ENCODE assay signal across 15 mouse cellular contexts in the genomic region with DNA sequence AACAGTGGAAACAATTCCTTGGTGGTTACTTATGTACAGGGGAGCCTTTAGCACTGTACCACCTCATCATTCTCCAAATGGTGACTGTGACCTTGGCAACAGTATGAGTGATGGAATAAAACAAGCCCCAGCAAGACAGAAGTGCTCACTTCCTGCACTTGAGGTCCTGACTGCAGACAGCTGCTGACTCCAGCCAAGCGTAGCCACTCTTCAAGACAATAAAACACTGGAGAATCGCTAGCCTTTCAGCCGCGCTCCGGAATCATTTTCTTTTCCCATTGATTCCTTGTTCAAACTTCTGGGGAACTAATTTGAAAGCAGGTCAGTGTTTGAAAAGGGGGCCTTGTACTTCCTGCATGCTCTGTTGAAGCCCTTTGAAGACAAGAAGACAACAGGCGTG.
A peak's percentile ranks its signal among the peaks of the same experiment; 100 is the strongest.
DNase-seq lines count a peak whose midpoint lies in the region; ATAC-seq and TF ChIP-seq lines count a peak whose summit lies in the region.
"Had no signal": no experiment of that assay in that cellular context is flagged by ENCODE, and none has a peak within 500 bp of the region (broad histone marks: within the 10 kb centered on the region; RNA-seq: fewer than 3 reads in every experiment).

No protein-coding gene starts in this region.

- H3K27me3 ChIP-seq in CH12.LX (replicated peaks) = no peaks in the 10 kb centered on the region
- H3K27me3 ChIP-seq in hindbrain, embryonic 16.5 days (replicated peaks; ENCODE audit: control insufficient read depth, insufficient read depth, low read length) = no peaks in the 10 kb centered on the region
- H3K27me3 ChIP-seq: limb, embryonic 15.5 days had no signal

- no peaks in the 10 kb centered on the region for H3K36me3 ChIP-seq in CH12.LX (replicated peaks in 1 of 2; ENCODE audit: control insufficient read depth in 1 of 2, insufficient read depth in 1 of 2, low read length in 1 of 2)
- H3K36me3 ChIP-seq in hindbrain, embryonic 16.5 days (ENCODE audit: control insufficient read depth, insufficient read depth, low read length) = no peaks in the 10 kb centered on the region
- H3K36me3 ChIP-seq: limb, embryonic 15.5 days had no signal

- no peak for TF ChIP-seq CTCF in CH12.LX (conservative IDR thresholded peaks at IDR 0.05 in 1 of 2, IDR thresholded peaks at IDR 0.05 in 1 of 2; ENCODE audit: low read depth in 2 of 2, low read length in 2 of 2)

- peak; percentile 48 for DNase-seq in heart, adult 11 months
- DNase-seq in heart, postnatal 14 days = no peak
- DNase-seq in kidney, postnatal 10 days = peak; percentile 11
- no peak for DNase-seq in kidney, postnatal 14 days
- DNase-seq in CH12.LX (ENCODE audit: extremely low read depth) = peak; percentile 61
- DNase-seq in ovary, postnatal 14 days (ENCODE audit: low spot score) = no peak
- DNase-seq: adrenal gland, postnatal 36 days; cerebellum, adult 9-10 months; gastrocnemius, postnatal 14 days; lung, postnatal 10 days; right cerebral cortex, postnatal 14 days; thymus, postnatal 14 days had no signal

- no peak overlapping the region for H3K9ac ChIP-seq in CH12.LX (ENCODE audit: insufficient read depth, low read depth)
- no peak overlapping the region for H3K9ac ChIP-seq in hindbrain, embryonic 16.5 days (ENCODE audit: low read depth, low read length)
- H3K9ac ChIP-seq: limb, embryonic 15.5 days had no signal

- TF ChIP-seq POLR2A in CH12.LX (IDR thresholded peaks at IDR 0.05; ENCODE audit: low read depth, low read length) = no peak

- H3K9me3 ChIP-seq in CH12.LX (replicated peaks; ENCODE audit: low read length) = peaks cover 11% of the 10 kb centered on the region
- H3K9me3 ChIP-seq in hindbrain, embryonic 16.5 days (ENCODE audit: control insufficient read depth, low read length) = peaks cover 5% of the 10 kb centered on the region
- H3K9me3 ChIP-seq: limb, embryonic 15.5 days had no signal

- no peak overlapping the region for H3K27ac ChIP-seq in CH12.LX (ENCODE audit: insufficient read depth, low read depth)
- no peak overlapping the region for H3K27ac ChIP-seq in hindbrain, embryonic 16.5 days (ENCODE audit: low read depth, low read length)
- H3K27ac ChIP-seq: limb, embryonic 15.5 days had no signal

- intact Hi-C loops in heart, postnatal 14 days (cut with DNase I) = no loop called here

- no peak overlapping the region for H3K4me2 ChIP-seq in CH12.LX (ENCODE audit: insufficient read depth, low read depth, poor library complexity, severe bottlenecking)
- H3K4me2 ChIP-seq in hindbrain, embryonic 16.5 days (ENCODE audit: low read length) = no peak overlapping the region
- H3K4me2 ChIP-seq: limb, embryonic 15.5 days had no signal

- dilution Hi-C loops in CH12.LX (cut with MboI; ENCODE audit: extremely low pct_ligation_motif_present, extremely low pct_unique_long_range_greater_than_20kb, low sequenced_read_pairs) = no loop called here

- peaks cover 0 to 21% of the 10 kb centered on the region in 2 experiments; a peak in 2 of 4 replicates for H3K4me1 ChIP-seq in CH12.LX (ENCODE audit: control insufficient read depth in 1 of 2, insufficient read depth in 2 of 2)
- H3K4me1 ChIP-seq in hindbrain, embryonic 16.5 days (ENCODE audit: control insufficient read depth, insufficient read depth, low read depth, low read length) = no peaks in the 10 kb centered on the region
- H3K4me1 ChIP-seq: limb, embryonic 15.5 days had no signal

- TF ChIP-seq RAD21 in CH12.LX (IDR thresholded peaks at IDR 0.05; ENCODE audit: low read depth, low read length) = no peak

- no peak overlapping the region for H3K4me3 ChIP-seq in CH12.LX (replicated peaks in 1 of 3; ENCODE audit: low read depth in 2 of 3, low read length in 2 of 3, poor library complexity in 1 of 3)
- H3K4me3 ChIP-seq in hindbrain, embryonic 16.5 days (ENCODE audit: low read length) = no peak overlapping the region
- H3K4me3 ChIP-seq: limb, embryonic 15.5 days; myocyte had no signal

- no peaks in the 10 kb centered on the region for H3K79me2 ChIP-seq in CH12.LX (replicated peaks; ENCODE audit: control insufficient read depth, extremely low read depth, insufficient read depth, poor library complexity, severe bottlenecking)

- 0 out of 2 replicates have a peak, but pooled peaks have one; percentile 24 for ATAC-seq in hindbrain, embryonic 16.5 days

- in situ Hi-C loops in CH12.LX (cut with MboI; ENCODE audit: low pct_ligation_motif_present, low pct_unique_long_range_greater_than_20kb, low sequenced_read_pairs) = no loop called here

- no peak for TF ChIP-seq EP300 in CH12.LX (IDR thresholded peaks at IDR 0.05; ENCODE audit: low read length)

- 16% methylated on average over 6 of the region's 6 CpGs for WGBS in hindbrain, embryonic 16.5 days

TF ChIP-seq in CH12.LX, 34 proteins besides CTCF, POLR2A, EP300 and RAD21:
- TF ChIP-seq ZMIZ1 (IDR thresholded peaks at IDR 0.05; ENCODE audit: low read depth, low read length) (no peak), MAX (IDR thresholded peaks at IDR 0.05; ENCODE audit: low read length) (no peak), TCF12 (IDR thresholded peaks at IDR 0.05; ENCODE audit: low read depth, low read length) (no peak), TBP (conservative IDR thresholded peaks at IDR 0.05; ENCODE audit: low read depth, low read length) (no peak), E2F4 (IDR thresholded peaks at IDR 0.05; ENCODE audit: insufficient replicate concordance, low read depth, low read length) (no peak), BHLHE40 (IDR thresholded peaks at IDR 0.05; ENCODE audit: low read depth, low read length) (no peak), NRF1 (IDR thresholded peaks at IDR 0.05; ENCODE audit: low read depth, low read length) (no peak), RCOR1 (conservative IDR thresholded peaks at IDR 0.05; ENCODE audit: low read depth, low read length) (no peak), IRF4 (IDR thresholded peaks at IDR 0.05; ENCODE audit: low read depth, low read length) (no peak), MXI1 (IDR thresholded peaks at IDR 0.05; ENCODE audit: low read depth, low read length) (no peak)

Comparison
In these comparisons a context has a peak if more than half of its experiments do, and no peak if none do; other contexts are left out.
1. DNase-seq: peak in heart, adult 11 months (single experiment), kidney, postnatal 10 days (single experiment) and CH12.LX (single experiment); none in heart, postnatal 14 days (0 of 2), kidney, postnatal 14 days (single experiment) and ovary, postnatal 14 days (single experiment).